Mouse (Mus musculus) E14TG2a.4 (cell line): ENCODE data around the gene Gm20518.

Source experiments
- H3K27me3 ChIP-seq: 2 replicates; pipeline ENCODE4 v1.6.1; 2014; ENCODE audit warnings: low read length, control low read depth; ENCODE audit not compliant: insufficient read depth
- H3K36me3 ChIP-seq: 2 replicates; pipeline ENCODE4 v1.6.1; 2014; ENCODE audit warnings: low read length, control low read depth; ENCODE audit not compliant: insufficient read depth
- H3K4me1 ChIP-seq: replicated peaks from 2 replicates; pipeline ENCODE4 v1.6.1; 2014; ENCODE audit warnings: low read depth, low read length, control low read depth
- H3K4me3 ChIP-seq: replicated peaks from 2 replicates; pipeline ENCODE4 v1.5.1; 2014; ENCODE audit warnings: mild to moderate bottlenecking, low read length
- H3K9me3 ChIP-seq: 2 replicates; pipeline ENCODE4 v1.6.1; 2014; ENCODE audit warnings: low read length, control low read depth
- CTCF ChIP-seq: conservative IDR thresholded peaks from 2 replicates; pipeline ENCODE4 v1.5.1; 2014; ENCODE audit warnings: low read length
- NANOG ChIP-seq: IDR thresholded peaks from 2 replicates; pipeline ENCODE4 v1.6.1; 2014; ENCODE audit warnings: borderline replicate concordance, low read length, mixed read lengths
- POU5F1 ChIP-seq: IDR thresholded peaks from 2 replicates; pipeline ENCODE4 v1.6.1; 2014; ENCODE audit warnings: low read length, borderline replicate concordance

Gm20518 gene

GRCm38 (mm10) chr16:17803675-17804448, 87.6 kb downstream of the Gm20518 start:
- TF ChIP-seq CTCF: no peak
- TF ChIP-seq POU5F1: no peak
- TF ChIP-seq NANOG: no peak
- Histone ChIP-seq H3K4me3 (peak overlapping the region; percentile 74), H3K27me3 (peaks cover 98% of the 10 kb centered on the region), H3K36me3 (no peaks in the 10 kb centered on the region), H3K4me1 (peaks cover 53% of the 10 kb centered on the region), H3K9me3 (peaks cover 4% of the 10 kb centered on the region; the same call in 1 of the 2 replicates)

- Histone ChIP-seq H3K4me3 (peak overlapping the region; percentile 59), H3K9me3 (peaks cover 5% of the 10 kb centered on the region; the same call in 1 of the 2 replicates), H3K4me1 (peaks cover 57% of the 10 kb centered on the region), H3K27me3 (peaks cover 98% of the 10 kb centered on the region), H3K36me3 (no peaks in the 10 kb centered on the region)
- TF ChIP-seq CTCF (no peak), NANOG (no peak)
Observed at GRCm38 (mm10) chr16:17802839-17803674, 88.4 kb downstream of the Gm20518 start.

- H3K4me3 ChIP-seq: peak overlapping the region; percentile 59
- no peak for TF ChIP-seq CTCF
- TF ChIP-seq POU5F1: no peak
- TF ChIP-seq NANOG: no peak
- H3K36me3 ChIP-seq: no peaks in the 10 kb centered on the region
- H3K9me3 ChIP-seq: peaks cover 5% of the 10 kb centered on the region; the same call in 1 of the 2 replicates
- peaks cover 57% of the 10 kb centered on the region for H3K4me1 ChIP-seq
- peaks cover 99% of the 10 kb centered on the region for H3K27me3 ChIP-seq
Observed at GRCm38 (mm10) chr16:17802456-17802838, 89.0 kb downstream of the Gm20518 start.

- H3K4me3 ChIP-seq: peak overlapping the region; percentile 59; the same call in 1 of the 2 replicates
- TF ChIP-seq NANOG (no peak), POU5F1 (no peak), CTCF (no peak)
Observed at GRCm38 (mm10) chr16:17801777-17802455, 89.6 kb downstream of the Gm20518 start.

GRCm38 (mm10) chr16:17799584-17799983, 91.9 kb downstream of the Gm20518 start:
- Histone ChIP-seq H3K36me3 (no peaks in the 10 kb centered on the region), H3K4me3 (no peak overlapping the region), H3K4me1 (peaks cover 53% of the 10 kb centered on the region), H3K27me3 (peaks cover 95% of the 10 kb centered on the region), H3K9me3 (peaks cover 5% of the 10 kb centered on the region; the same call in 1 of the 2 replicates)
- no peak for TF ChIP-seq CTCF
- TF ChIP-seq POU5F1: no peak
- TF ChIP-seq NANOG: no peak

More at GRCm38 (mm10) chr16:17801777-17802455, 89.6 kb downstream of the Gm20518 start:
- H3K27me3 ChIP-seq: peaks cover 97% of the 10 kb centered on the region
- H3K36me3 ChIP-seq: no peaks in the 10 kb centered on the region
- peaks cover 58% of the 10 kb centered on the region for H3K4me1 ChIP-seq
- H3K9me3 ChIP-seq: peaks cover 5% of the 10 kb centered on the region; the same call in 1 of the 2 replicates

- H3K4me1 ChIP-seq: peaks cover 44% of the 10 kb centered on the region
- peaks cover 95% of the 10 kb centered on the region for H3K27me3 ChIP-seq
- TF ChIP-seq POU5F1 (no peak), NANOG (no peak), CTCF (no peak)
- H3K9me3 ChIP-seq: peaks cover 5% of the 10 kb centered on the region; the same call in 1 of the 2 replicates
- H3K4me3 ChIP-seq: peak overlapping the region; percentile 70
- no peaks in the 10 kb centered on the region for H3K36me3 ChIP-seq
Observed at GRCm38 (mm10) chr16:17798321-17799180, 92.9 kb downstream of the Gm20518 start.

GRCm38 (mm10) chr16:17797812-17798311, 93.6 kb downstream of the Gm20518 start:
- Histone ChIP-seq H3K27me3 (peaks cover 92% of the 10 kb centered on the region), H3K36me3 (no peaks in the 10 kb centered on the region), H3K4me3 (peak overlapping the region; percentile 70), H3K4me1 (peaks cover 37% of the 10 kb centered on the region), H3K9me3 (peaks cover 5% of the 10 kb centered on the region; the same call in 1 of the 2 replicates)
- TF ChIP-seq NANOG: no peak
- TF ChIP-seq POU5F1: no peak
- TF ChIP-seq CTCF: no peak
